Mouse (Mus musculus) lung, postnatal 0 days (tissue): ENCODE measurements at regions not wholly inside any gene's neighbourhood (a gene's known extent, or its start where the extent isn't known, plus 50 kb on each side); places are given as distances from the start of the nearest gene placed in this dataset.

Experiments
- CTCF ChIP-seq: IDR thresholded peaks from 2 replicates; pipeline ENCODE4 v1.5.1; 2016; ENCODE audit warnings: antibody characterized with exemption, mild to moderate bottlenecking
- EP300 ChIP-seq: IDR thresholded peaks from 2 replicates; pipeline ENCODE4 v1.6.1; 2016; ENCODE audit warnings: antibody characterized with exemption, mild to moderate bottlenecking, control low read depth

DNA sequence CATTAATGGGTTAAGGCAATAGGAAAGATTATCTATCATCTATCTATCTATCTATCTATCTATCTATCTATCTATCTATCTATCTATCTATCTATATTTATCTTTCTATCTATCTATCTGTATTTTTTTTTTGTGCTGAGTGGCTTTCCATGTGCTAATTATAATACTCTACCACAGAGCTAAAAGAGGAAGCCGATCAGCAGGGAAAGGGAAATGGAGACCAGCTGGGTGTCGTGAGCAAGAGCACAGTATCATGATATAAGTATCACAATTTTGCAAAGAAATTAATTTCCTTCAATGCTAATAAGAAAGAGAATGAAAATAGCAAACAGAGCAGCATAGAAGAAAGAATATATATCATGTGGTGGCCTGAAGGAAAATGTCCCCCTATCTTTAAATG, 69.6 kb downstream of the Cldn1 start:
- TF ChIP-seq CTCF (no peak), EP300 (no peak)
